Comparison of ENCODE assay signal across 8 mouse cellular contexts in the genomic region with DNA sequence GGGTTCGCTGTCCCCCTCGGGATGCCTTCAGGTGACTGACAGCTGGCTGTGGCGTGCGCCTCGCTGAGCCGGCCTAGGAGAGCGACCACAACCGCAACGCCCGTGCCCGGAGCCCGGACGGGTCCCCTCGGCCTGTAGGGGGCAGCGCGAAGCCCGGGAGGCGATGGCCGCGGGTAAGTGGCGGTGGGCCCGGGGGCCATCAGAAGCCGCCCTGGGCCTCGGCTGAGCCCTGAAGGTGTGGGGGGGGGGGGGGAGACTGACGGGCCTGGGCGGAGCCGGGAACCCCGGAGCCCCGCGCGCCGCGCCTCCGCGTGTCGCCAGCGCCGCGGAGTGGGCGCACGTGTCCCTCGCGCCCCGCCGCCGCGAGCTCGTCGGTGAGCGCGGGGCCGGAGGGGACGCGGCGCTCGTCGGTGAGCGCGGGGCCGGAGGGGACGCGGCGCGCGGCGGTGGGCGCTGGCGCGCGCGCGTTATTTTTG. TPM values are rescaled to one million over a fixed set of nuclear protein-coding genes. Genes with fewer than 3 reads are reported as not detected.
A peak's percentile ranks its signal among the peaks of the same experiment; 100 is the strongest.
DNase-seq lines count a peak whose midpoint lies in the region; ATAC-seq and TF ChIP-seq lines count a peak whose summit lies in the region.

No protein-coding gene starts in this region.

- peak overlapping the region; percentile 94 for H3K4me3 ChIP-seq in intestine, postnatal 0 days (ENCODE audit: low read depth, low read length)
- peak overlapping the region; percentile 89 for H3K4me3 ChIP-seq in midbrain, embryonic 16.5 days (ENCODE audit: low read depth, low read length)

- peak overlapping the region; percentile 83 for H3K9ac ChIP-seq in intestine, postnatal 0 days (ENCODE audit: low read depth, low read length)
- H3K9ac ChIP-seq in midbrain, embryonic 16.5 days (ENCODE audit: low read depth, low read length) = peak overlapping the region; percentile 99

- H3K4me2 ChIP-seq in intestine, postnatal 0 days (replicated peaks; ENCODE audit: low read depth) = peak overlapping the region; percentile 90
- H3K4me2 ChIP-seq in midbrain, embryonic 16.5 days (ENCODE audit: low read length) = peak overlapping the region; percentile 78

- WGBS in intestine, postnatal 0 days = 0% methylated on average over 24 of the region's 72 CpGs
- WGBS in midbrain, embryonic 16.5 days = 0% methylated on average over 43 of the region's 72 CpGs

- peak; percentile 82 for TF ChIP-seq CTCF in intestine, postnatal 0 days (IDR thresholded peaks at IDR 0.05; ENCODE audit: low read depth)

- H3K27ac ChIP-seq in intestine, postnatal 0 days (ENCODE audit: low read depth, low read length) = peak overlapping the region; percentile 83
- peak overlapping the region; percentile 95 for H3K27ac ChIP-seq in midbrain, embryonic 16.5 days (ENCODE audit: low read length)

- no peaks in the 10 kb centered on the region for H3K36me3 ChIP-seq in intestine, postnatal 0 days (ENCODE audit: control insufficient read depth, insufficient read depth)
- H3K36me3 ChIP-seq in midbrain, embryonic 16.5 days (ENCODE audit: control insufficient read depth, insufficient read depth, low read length) = no peaks in the 10 kb centered on the region

- H3K27me3 ChIP-seq in intestine, postnatal 0 days (replicated peaks; ENCODE audit: control insufficient read depth, insufficient read depth, low read length) = no peaks in the 10 kb centered on the region
- H3K27me3 ChIP-seq in midbrain, embryonic 16.5 days (ENCODE audit: control insufficient read depth, insufficient read depth, low read depth, low read length) = no peaks in the 10 kb centered on the region

- no peak for DNase-seq in cerebellum, adult 9-10 months
- peak; percentile 90 for DNase-seq in embryo, embryonic 11 days
- DNase-seq in gastrocnemius, postnatal 25 days = peak; percentile 82
- peak; percentile 71 for DNase-seq in liver
- peak; percentile 73 to 82 for DNase-seq in spleen, adult 18-20 months

- no peaks in the 10 kb centered on the region for H3K9me3 ChIP-seq in intestine, postnatal 0 days (ENCODE audit: control insufficient read depth)
- H3K9me3 ChIP-seq in midbrain, embryonic 16.5 days (replicated peaks; ENCODE audit: control insufficient read depth, low read length, poor library complexity, severe bottlenecking) = no peaks in the 10 kb centered on the region

- peak; percentile 59 for ATAC-seq in cerebellum, adult (ENCODE audit: insufficient number of reproducible peaks, low FRiP score, low TSS enrichment)
- peak; percentile 84 for ATAC-seq in intestine, postnatal 0 days
- ATAC-seq in midbrain, embryonic 16.5 days = peak; percentile 83

- H3K4me1 ChIP-seq in intestine, postnatal 0 days (replicated peaks; ENCODE audit: control insufficient read depth, insufficient read depth, low read length) = no peaks in the 10 kb centered on the region
- peaks cover 24% of the 10 kb centered on the region for H3K4me1 ChIP-seq in midbrain, embryonic 16.5 days (ENCODE audit: control insufficient read depth, insufficient read depth, low read length)

RNA-seq across cellular contexts. Expression of gene Plcl2, which starts 0.4 kb away (rescaled TPM):
- total RNA-seq in gastrocnemius, postnatal 25 days (2021) = 10 to 100 TPM; 27.0 to 32.7 TPM
- 4.3 and 4.8 TPM in 2 replicates for polyA plus RNA-seq in intestine, postnatal 0 days (2015; fragmentation: Nextera tagmentation; extraction: Ambion mirVana)
- 9.2 and 9.7 TPM in 2 replicates for polyA plus RNA-seq in midbrain, embryonic 16.5 days (2015; fragmentation: Nextera tagmentation; extraction: Ambion mirVana)
